Mouse (Mus musculus) c-Kit-positive CD71-negative TER-119-negative erythroid progenitor cells, embryonic 14.5 days (primary cell): ENCODE measurements around the gene Ston1.

Experiments
- DNase-seq: peaks from one replicate; pipeline ENCODE4 v3.0.0-alpha.2; 2013; ENCODE audit warnings: low read depth

Ston1 gene

DNA sequence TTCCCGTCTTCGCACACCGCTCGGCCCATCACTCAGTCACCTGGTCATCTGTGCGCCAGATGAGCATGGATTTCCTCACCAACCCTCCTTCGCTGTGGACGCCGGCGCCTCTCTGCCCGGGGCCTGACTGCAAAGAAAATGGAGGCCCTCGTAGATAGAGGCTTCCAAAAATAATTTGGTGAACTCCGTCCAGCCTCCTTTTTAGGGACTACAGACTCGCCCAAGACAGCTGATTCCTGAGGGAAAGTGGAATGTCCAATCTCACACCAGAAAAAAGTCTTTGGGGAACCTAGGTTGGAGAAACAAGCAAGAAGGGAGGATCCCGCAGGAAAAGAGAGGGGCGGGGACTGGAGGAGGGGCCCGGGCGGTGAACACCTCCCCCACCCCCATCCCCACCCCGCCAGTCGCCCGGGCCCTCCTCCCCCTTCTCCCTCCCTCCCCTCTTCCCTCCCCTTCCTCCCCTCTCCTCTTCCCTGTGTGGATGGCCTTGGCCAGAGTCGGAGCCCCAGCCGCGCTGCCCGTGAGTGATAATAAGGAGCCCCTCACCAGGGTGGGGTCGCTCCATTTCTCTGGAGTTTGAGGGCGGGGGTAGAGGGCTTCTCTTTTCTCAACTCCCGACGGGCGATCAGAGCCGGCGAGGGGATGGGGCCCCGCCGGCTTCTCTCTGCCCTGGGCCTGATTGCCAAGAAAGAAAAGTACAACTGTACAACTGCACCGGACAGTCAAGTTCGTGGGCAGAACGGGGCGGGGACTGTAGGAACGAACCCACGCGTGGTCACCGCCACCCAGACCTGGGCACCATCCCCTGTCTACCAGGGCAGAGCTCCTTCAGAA is at the start of gene Ston1:
Gene Ston1, plus strand, starts transcription at position 463 of the 834 bp plus-strand sequence.
- DNase-seq, result no peak

DNA sequence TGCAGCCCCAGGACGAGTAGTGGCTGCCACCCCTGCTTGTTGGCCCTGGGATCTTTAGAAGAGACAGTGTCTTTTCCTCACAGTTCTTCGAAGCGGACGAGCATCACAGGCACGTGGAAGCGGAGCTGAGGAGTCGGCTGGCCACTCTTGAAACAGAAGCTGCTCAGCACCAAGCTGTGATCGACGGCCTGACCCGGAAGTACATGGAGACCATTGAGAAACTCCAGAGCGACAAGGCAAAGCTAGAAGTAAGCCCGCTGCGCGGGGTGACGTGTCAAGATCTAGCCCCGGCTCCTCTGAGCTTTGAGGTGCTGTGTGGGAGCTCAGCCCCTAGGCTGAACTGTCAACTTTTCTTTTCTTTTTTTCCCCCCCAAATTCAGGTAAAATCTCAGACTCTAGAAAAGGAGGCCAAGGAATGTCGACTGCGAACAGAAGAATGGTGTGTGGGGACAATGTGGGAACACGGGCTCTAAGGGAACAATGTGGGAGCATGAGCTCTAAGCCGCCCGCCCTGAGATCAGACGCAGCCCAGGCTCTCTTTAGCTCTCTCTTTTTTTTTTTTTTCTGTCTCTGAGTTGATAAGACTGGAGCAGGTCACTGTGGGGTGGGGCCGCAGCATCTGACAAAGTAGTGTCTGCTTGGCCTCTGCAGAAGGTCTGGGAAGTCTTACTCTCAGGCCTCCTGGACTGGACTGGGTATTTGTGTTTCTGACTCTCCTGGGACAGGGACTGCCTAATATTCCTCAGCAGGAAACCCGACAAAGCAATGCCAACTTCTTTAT is 47.9 kb upstream of the Ston1 start:
- no peak for DNase-seq

DNA sequence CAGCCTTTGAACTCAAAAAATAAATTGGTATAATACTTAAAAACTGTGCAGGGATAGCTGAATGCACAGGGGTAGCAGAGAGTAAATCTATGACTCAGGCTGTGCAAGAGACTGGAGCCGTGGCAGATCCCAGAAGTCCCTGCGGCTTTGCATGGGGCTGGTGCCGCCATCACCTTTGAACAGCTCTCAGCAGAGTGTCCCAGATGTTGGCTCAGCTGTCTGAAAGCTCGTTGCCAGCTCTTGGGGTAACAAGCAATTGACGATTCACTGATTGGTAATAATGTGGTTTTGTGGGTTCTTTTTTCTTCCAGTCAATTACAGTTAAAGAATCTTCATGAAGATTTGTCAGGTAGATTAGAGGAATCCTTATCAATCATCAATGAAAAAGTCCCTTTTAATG is 47.1 kb upstream of the Ston1 start:
- DNase-seq, result no peak

DNA sequence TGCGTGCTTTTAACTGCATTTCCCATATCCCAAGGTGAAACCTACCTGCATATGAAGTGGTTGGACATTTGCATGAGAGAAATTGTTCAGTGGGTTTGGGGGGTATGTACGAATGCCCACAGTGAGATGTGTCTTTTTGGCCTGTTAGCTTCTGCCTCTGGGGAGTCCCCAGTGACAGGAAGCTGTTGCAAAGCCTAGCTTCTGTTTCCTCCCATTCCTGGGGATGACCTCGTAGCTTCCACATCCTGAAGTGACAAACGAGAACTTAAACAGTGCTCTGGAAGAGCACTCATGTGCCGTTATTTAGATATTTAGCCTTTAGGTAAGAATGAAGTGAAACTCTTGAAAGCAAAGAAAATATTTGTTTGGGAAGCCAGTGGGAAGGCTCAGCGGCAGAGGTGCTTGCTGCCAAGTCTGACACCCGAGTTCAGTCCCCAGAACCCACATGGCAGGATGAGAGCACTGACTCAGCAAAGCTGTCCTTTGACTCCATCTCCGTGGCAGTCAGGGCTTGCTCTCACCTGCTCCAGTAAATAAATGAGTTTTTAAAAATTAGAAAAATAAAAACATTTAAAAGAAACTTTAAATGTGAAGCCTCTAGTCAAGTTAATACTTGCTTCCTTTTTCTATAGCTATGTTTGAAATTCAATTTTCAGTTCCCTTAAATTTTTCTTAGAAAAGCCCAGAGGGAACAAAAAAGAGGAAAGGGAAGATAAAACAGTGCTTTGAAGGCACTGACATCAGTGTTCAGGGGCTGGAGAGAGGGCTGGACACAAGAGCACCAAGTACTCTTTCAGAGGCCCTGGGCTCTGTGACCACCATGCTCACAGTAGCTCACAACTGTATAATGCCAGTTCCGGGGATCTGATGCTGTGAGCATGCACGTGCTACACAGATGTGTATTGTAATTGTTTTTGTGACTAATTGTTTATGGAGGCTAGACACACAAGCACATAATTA is 46.2 kb upstream of the Ston1 start:
- no peak for DNase-seq

DNA sequence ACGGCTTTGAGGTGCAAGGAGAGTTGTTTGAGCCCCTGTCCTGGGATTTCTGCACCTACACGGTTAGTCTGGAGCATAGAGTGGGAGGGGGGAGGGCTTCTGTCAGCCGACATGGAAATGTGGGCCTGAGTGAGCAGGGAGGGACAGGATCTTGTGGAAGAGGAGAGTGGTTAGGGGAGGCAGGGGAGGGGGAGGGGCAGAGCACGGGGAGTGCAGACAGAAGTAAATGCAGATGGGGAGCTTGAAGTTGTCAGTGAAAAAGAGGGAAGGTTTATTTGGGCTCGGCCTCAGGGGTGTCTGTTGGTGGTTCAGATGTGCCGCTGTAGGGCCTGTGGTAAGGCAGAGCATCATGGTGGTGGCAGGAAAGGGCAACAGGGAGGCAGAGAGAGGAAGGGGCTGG is 44.9 kb upstream of the Ston1 start:
- DNase-seq, result no peak

DNA sequence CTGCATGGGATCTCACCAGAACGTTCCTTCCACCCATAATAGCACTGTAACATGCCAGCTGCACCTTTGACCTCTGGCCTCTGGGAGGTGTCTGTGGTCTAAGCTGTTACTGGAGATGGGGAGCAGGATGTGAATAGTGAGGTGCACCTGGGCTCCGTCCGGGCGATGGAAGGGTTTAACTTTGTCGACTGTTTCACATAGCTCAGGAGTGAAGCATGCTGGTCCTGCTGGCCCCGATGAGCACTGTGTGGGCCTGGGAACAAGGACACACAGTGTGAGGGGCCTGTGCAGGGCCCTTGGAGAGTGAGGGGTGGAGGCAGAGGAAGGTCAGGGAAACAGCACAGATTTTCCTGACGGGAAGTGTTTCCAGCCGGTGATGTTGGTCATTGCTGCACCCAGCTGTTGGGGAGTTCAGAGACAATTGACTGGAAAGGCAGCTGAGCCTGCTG is 44.5 kb upstream of the Ston1 start:
- no peak for DNase-seq

DNA sequence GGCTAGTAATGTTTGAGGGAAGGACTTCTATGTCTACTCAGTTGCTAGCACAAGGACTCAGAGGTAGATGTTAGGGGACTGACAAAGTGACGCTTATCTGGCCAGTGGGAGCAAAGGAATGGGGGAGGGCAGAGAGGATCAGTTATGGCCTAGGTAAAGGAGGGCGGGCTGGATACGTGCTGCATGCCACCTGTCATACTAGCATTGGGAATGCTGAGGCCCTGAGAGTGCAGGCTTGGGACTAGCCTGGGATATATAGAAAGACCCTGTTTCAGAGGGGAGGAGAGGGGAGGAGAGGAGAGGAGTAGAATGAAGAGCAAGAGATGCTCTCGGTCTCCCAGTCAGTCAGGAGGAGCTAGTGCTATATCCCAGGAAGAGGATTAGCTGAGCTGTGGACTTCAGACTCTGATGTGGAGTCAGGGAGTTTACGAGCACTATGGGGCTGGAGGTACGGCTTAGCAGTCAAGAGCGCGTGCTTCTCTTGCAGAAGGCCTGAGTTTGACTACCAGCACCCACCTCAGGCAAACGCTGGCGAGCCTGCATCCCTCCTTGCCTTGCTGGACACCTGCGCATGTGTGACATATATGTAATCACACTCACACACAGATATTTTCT is 43.9 kb upstream of the Ston1 start:
- DNase-seq, result no peak

DNA sequence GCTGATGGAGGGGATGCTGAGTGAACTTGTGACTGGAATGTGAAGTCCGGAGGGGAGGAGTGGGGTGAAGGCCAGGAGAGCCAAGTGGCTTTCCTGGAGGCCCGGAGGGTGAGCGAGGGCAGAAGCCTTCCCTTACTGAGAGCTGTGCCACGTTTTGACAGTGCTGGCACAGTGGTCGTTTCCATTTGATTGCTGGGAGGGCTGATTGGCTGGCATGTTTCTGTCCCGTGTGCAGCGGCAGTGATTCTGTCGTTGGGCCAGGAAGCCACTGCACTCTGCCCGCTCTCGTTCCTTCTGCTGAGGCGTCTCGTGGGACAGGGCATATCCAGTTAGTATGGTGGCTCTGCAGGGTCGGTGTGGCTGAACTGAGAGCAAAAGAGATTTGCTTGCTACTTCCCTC is 41.3 kb upstream of the Ston1 start:
- no peak for DNase-seq

- no peak for DNase-seq
Measured at GRCm38 (mm10) chr17:88556688-88557087, 40.8 kb upstream of the Ston1 start.

DNA sequence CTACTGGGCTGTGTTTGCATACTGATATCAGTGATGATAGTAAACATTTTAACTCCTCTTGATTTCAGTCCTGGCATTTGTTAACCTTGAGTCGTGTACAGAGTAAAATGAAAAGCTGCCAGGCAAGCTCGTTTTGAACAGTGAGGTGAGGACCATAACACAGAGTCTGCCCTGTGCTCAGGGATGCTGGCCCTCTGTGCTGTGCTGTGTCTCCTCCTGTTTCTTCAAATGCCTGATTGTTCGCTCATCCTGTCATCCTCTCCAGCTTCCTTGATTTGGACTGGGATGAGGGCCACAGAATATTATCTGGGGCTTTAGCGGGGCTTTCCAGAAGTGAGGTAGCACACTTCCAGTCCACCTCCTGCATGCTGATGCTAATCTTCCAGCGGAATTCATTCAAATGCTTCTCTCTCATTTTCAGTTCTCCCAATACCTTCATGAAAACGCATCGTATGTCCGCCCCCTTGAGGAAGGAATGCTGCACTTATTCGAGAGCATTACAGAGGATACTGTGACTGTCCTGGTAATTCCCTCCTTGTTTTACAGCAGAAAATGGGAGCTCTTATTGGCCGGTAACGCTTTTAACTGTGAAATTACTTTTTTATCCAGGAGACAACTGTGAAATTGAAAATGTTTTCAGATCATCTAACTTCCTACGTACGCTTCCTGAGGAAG is 39.2 kb upstream of the Ston1 start:
- no peak for DNase-seq

DNA sequence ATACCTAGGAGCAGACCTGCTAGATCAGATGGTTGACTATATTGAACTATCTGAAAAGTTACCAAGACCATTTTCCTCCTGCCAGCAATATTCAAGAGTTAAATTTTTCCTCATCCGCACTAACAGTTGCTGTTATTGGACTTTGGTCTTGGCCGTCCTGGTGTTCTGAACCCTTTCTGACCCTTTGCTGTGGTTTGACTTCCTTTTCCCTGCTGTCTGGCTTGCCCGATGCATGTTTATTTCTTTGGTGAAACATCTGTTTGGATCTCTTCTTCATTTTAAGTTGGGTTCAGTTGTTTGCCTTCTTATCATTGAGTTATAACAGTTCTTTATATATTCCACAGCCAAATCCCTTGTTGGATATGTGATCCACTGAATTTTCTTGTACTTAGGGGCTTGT is 33.9 kb upstream of the Ston1 start:
- no peak for DNase-seq

DNA sequence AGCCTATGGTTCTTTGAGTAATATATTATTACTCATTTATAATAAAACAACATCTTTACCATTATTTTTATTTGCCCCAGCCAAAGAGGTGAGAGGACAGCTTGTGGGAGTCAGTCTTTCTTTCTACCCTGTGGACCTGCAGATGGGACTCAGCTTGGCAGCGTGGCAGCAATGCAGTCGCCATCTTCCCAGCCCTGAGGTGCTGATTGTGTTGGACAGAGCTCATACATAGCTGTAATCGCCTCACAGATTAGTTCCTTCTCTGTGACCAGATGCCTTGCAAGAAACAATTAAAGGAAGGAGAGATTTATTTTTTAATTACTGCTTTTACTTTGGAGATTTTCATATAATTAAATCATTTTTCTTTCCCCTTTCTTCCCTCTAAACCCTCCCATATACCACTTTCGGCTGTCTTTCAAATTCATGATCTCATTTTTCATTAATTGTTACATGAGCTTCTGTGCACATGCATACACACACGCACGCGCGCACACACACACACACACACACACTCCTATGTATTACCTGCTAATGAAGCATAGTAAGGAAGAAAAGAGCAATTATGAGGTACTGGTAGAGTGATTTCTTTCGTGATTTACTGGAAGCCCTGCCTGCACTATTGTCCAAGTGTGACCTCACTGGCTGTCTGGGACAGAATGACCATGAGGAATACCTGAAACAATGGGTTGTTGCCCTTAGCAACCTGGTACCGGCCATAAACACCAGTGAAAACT is 27.5 kb upstream of the Ston1 start:
- DNase-seq, result no peak

GRCm38 (mm10) chr17:88570784-88571183 is 26.7 kb upstream of the Ston1 start:
- no peak for DNase-seq

DNA sequence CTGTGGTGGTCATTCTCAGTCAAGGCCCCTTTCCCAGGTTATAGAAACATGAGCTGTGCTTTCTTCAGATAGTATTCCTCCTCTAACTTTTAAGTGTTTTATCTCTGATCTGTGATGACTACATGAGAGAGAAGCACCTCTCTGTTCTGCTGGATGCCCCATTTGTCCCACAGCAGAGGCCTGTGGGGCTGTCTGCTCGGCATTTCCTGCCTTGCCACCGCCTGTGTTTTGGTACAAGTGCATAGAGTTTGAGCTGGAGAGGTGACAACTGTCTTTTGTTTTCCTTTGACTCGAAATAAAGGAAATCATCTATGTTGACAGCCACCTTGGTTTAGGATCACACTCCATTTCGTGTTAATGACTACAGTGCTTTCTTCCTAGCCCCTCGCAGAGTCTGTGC is 22.7 kb upstream of the Ston1 start:
- DNase-seq, result no peak

DNA sequence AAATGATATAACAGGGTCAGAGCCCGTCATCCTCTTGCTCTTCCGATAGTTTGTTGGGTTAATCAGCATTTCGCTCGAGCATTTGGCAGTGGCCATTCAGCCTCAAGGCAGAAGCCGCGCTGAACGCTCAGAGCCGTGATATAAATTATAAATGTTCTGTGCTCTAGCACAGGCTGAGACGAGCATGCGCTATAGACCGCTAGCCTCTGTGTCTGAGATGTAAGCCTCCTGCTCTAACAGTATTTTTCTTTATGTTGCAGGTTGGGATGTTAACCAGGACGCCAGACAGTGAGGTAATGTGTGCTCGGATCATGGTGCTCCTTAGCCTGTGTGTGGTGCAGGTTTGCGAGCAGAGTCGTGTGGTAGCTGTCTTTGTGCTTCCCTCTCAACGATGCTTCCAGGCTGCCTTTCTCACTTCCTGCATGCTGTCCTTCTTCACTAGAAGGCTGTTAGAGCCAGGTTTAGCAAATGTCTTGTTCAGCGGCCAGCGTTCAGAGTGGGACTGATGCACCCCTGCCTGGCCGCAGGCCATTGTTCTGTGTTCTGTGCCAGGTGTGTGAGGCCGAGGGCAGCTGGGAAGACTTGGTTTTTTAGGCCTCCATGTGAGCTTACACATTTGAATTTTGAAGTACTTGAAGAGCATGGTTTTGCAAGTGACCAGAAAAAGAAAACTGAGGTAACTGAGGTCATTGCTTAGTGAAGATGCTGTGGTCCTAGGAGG is 18.8 kb upstream of the Ston1 start:
- no peak for DNase-seq

DNA sequence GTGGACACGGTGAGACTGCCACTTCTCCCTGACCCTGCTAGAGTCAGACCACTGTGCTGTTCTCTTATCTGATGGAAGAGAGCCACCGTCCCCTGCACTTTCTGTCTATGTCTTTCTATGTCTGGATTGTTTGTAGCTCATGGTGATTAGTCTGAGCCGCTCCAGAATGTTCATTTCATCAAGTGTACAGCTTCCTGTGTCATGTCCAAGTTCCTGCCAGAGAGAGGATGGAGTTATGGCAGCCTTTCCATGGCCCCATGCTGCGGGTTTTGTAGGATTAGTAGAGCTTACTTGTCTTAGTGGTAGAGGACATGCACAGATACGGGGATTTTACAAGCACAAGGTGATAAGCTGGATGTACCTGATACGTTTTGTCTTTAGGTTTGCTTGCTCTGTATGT is 16.9 kb upstream of the Ston1 start:
- DNase-seq, result no peak

DNA sequence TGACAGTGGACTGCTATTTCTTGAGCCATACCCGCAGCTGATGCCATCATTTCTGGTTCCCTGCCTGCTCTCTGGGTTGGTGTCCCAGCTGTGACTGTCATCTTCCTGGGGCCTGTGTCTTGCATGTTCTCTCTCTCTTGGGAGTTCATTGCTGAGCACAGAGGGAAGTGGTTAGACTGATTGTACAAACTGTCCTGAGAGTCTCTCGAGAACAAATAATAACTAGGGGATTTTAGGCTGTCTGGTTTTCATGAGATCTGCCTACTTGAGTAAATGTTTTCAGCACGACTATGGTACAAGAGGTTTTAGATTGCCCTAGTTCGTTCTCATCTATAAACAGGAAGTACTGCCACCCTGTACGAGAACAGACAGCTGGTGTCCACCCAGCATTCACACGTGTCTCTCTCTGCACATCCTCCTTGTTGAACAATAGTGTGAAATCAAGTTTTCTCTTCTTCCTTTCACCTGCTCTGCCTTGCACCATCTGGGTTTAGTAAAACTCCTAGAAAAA is 15.9 kb upstream of the Ston1 start:
- DNase-seq, result no peak

DNA sequence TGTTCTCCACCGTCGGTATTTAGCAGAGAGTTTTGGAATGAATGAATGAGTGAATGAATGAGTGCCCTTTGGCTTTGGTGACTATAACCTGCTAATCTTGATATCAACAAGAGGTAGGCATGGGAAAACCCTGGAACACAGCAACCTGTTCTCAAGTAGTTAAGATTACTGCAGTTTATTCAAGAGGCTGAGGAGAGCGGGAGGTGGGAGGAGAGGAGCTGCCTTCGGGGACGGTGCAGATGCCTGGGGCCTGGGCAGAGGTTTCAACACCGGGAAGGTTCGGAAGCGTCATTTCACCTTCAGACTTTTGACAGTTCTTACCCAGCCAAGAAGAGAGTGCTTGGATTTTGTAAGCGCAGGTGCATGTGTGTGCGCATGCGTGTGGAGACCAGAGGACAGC is 14.5 kb upstream of the Ston1 start:
- no peak for DNase-seq

DNA sequence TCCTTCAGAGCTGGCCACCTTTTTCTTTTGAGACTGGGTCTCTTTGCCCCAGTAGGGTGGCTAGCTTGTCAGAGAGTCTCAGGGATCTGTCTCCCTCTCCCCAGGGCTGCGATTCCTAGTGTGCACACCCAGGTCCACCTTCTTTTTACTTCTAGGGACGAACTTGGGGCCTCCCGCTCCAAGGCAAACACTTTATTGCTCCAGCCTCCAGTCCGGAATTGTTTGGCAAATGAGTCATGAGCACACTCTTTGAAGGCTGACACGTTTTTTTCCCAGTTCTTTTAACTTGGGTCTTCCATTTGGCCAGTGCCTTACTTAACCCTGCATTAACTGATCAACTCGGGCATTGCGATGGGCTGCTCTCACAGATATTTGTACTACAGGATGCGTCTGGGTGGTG is 14.1 kb upstream of the Ston1 start:
- no peak for DNase-seq

DNA sequence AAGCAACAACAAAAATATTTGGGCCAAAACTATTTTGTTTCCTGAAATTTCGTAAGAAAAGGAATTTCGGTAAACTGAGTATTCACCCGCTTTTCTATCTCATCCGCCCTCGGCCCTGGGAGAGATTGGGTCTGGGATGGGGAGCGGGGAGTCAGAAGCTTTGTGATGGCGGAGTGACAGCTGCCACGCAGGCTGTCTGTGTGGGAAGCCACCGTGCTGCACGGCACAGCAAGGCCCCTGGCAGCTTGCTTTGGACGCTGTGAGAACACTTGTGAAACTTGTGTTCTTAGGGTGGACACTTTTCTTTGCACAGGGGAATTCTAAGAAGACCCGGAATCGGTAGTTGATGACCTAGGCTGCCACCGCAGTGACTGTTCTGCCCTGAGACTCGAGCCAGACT is 10.1 kb upstream of the Ston1 start:
- no peak for DNase-seq
